28 mouse cellular contexts compared by ENCODE assay signal in the genomic region with DNA sequence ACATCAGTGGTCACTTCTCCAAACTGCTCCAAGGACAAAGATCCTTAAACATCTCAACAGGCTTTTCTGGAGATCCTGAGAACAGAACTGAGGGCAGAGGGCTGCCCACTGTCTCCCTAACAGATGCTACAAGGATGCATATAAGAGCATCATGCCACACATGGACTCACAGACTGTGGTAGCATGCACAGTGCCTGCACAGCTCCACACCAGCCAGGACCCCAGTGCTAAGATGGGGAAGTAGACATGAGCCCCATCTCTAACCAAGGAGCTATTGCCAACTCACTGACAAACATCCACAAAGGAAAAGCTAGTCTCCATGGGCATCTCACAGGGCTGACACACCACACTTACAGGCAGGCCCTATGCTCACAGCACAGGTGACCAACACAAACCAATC. TPM values are rescaled to one million over a fixed set of nuclear protein-coding genes. Genes with fewer than 3 reads are reported as not detected.
A peak's percentile ranks its signal among the peaks of the same experiment; 100 is the strongest.
DNase-seq lines count a peak whose midpoint lies in the region; ATAC-seq lines count a peak whose summit lies in the region.
"Had no signal": no experiment of that assay in that cellular context is flagged by ENCODE, and none has a peak within 500 bp of the region (broad histone marks: within the 10 kb centered on the region; RNA-seq: fewer than 3 reads in every experiment).

No protein-coding gene starts in this region.

- ATAC-seq in erythroid progenitor cell, adult 5-6 weeks (replicated peaks; ENCODE audit: low FRiP score, poor library complexity, severe bottlenecking): 0 out of 2 replicates have a peak, but pooled peaks have one; percentile 18
- 0 out of 2 replicates have a peak, but pooled peaks have one; percentile 17 for ATAC-seq in monocyte, adult 5-6 weeks (replicated peaks; ENCODE audit: insufficient number of reproducible peaks, low FRiP score, low TSS enrichment, poor library complexity, severe bottlenecking)
- no peak for ATAC-seq in midbrain, embryonic 11.5 days (ENCODE audit: low FRiP score)
- ATAC-seq: activated CD4-positive, CD25-positive, alpha-beta regulatory T cell, adult 4 months; forebrain, embryonic 15.5 days had no signal

- no peak overlapping the region for H3K4me2 ChIP-seq in midbrain, embryonic 11.5 days
- H3K4me2 ChIP-seq: forebrain, embryonic 12.5 days; forebrain, embryonic 15.5 days; heart, embryonic 13.5 days; hindbrain, embryonic 12.5 days; hindbrain, embryonic 15.5 days had no signal

- no peaks in the 10 kb centered on the region for H3K9me3 ChIP-seq in midbrain, embryonic 11.5 days (ENCODE audit: control insufficient read depth, low read length)
- H3K9me3 ChIP-seq: forebrain, embryonic 12.5 days; forebrain, embryonic 15.5 days; G1E; heart, embryonic 10.5 days; heart, embryonic 13.5 days; hindbrain, embryonic 12.5 days; hindbrain, embryonic 15.5 days had no signal

- no peak overlapping the region for H3K4me3 ChIP-seq in midbrain, embryonic 11.5 days (ENCODE audit: low read depth, low read length)
- H3K4me3 ChIP-seq: forebrain, embryonic 12.5 days; forebrain, embryonic 15.5 days; gastrocnemius, adult 2 months; heart, adult 2 months; heart, embryonic 10.5 days; heart, embryonic 13.5 days; hindbrain, embryonic 12.5 days; hindbrain, embryonic 15.5 days had no signal

- H3K4me1 ChIP-seq in midbrain, embryonic 11.5 days (ENCODE audit: control insufficient read depth, insufficient read depth, low read length): no peaks in the 10 kb centered on the region
- H3K4me1 ChIP-seq: forebrain, embryonic 12.5 days; forebrain, embryonic 15.5 days; heart, embryonic 10.5 days; heart, embryonic 13.5 days; hindbrain, embryonic 12.5 days; hindbrain, embryonic 15.5 days had no signal

- no peaks in the 10 kb centered on the region for H3K27me3 ChIP-seq in midbrain, embryonic 11.5 days (ENCODE audit: control insufficient read depth, insufficient read depth, low read length)
- H3K27me3 ChIP-seq: CH12.LX; forebrain, embryonic 12.5 days; forebrain, embryonic 15.5 days; heart, embryonic 13.5 days; hindbrain, embryonic 12.5 days; hindbrain, embryonic 15.5 days had no signal

- intact Hi-C loops in heart, postnatal 14 days (cut with DNase I): no loop called here

- H3K36me3 ChIP-seq in midbrain, embryonic 11.5 days (ENCODE audit: control insufficient read depth, insufficient read depth, low read length): peaks cover 10% of the 10 kb centered on the region

- peak; percentile 79 for DNase-seq in heart, adult 11 months
- DNase-seq in heart, postnatal 14 days: no peak
- DNase-seq in MEL-GATA-1-ER (ENCODE audit: extremely low read depth, low read depth): peak; percentile 63
- no peak for DNase-seq in gastrocnemius, postnatal 25 days
- no peak for DNase-seq in spleen, adult 18-20 months
- DNase-seq in midbrain, embryonic 11.5 days (ENCODE audit: low spot score, missing footprints): no peak
- DNase-seq: adrenal gland, adult 8-10 months; adrenal gland, postnatal 25 days; B cell, adult 2 months; cerebellum, adult 11-12 months; cerebellum, adult 8-10 months; cerebellum, postnatal 10 days; cerebellum, postnatal 36 days; gastrocnemius, adult 2 months; gastrocnemius, postnatal 14 days; heart, adult 2 months had no signal

- H3K27ac ChIP-seq in midbrain, embryonic 11.5 days (ENCODE audit: low read depth, low read length): no peak overlapping the region
- H3K27ac ChIP-seq: forebrain, embryonic 12.5 days; forebrain, embryonic 15.5 days; gastrocnemius, adult 2 months; heart, adult 2 months; heart, embryonic 10.5 days; heart, embryonic 13.5 days; hindbrain, embryonic 12.5 days; hindbrain, embryonic 15.5 days had no signal

- H3K9ac ChIP-seq in midbrain, embryonic 11.5 days (ENCODE audit: low read length): no peak overlapping the region
- H3K9ac ChIP-seq: forebrain, embryonic 12.5 days; forebrain, embryonic 15.5 days; heart, embryonic 13.5 days; hindbrain, embryonic 12.5 days; hindbrain, embryonic 15.5 days had no signal

RNA-seq across cellular contexts. Expression of a gene that starts 38.1 kb away (rescaled TPM):
- total RNA-seq in heart, postnatal 14 days (2021): 10 to 100 TPM; 56.1 to 59.6 TPM
- total RNA-seq in erythroid progenitor cell, adult 5-6 weeks (2015; ENCODE audit: low replicate concordance): 21.6 and 40.7 TPM in 2 replicates
- total RNA-seq in erythroid progenitor cell, adult 5-6 weeks (2017; ENCODE audit: low replicate concordance): 60.1 and 74.4 TPM in 2 replicates
- total RNA-seq in monocyte, adult 5-6 weeks (2017): 152 to 252 TPM (median 234 TPM) in 3 replicates
- 10 to 100 TPM; 69.4 to 71.0 TPM for total RNA-seq in gastrocnemius, postnatal 25 days (2021)
- 47.6 and 49.6 TPM in 2 replicates for polyA plus RNA-seq in midbrain, embryonic 11.5 days (2014; fragmentation: Nextera tagmentation; extraction: Ambion mirVana)

RNA-seq across cellular contexts. Expression of a gene that starts 54.8 kb away (rescaled TPM):
- under 1 TPM in 1 of 2 experiments, not detected in 1; 0.15 TPM for total RNA-seq in heart, postnatal 14 days (2021)
- not detected in 2 replicates for total RNA-seq in erythroid progenitor cell, adult 5-6 weeks (2015; ENCODE audit: low replicate concordance)
- total RNA-seq in erythroid progenitor cell, adult 5-6 weeks (2017; ENCODE audit: low replicate concordance): not detected in 2 replicates
- not detected in 3 replicates for total RNA-seq in monocyte, adult 5-6 weeks (2017)
- total RNA-seq in gastrocnemius, postnatal 25 days (2021): not detected
- polyA plus RNA-seq in midbrain, embryonic 11.5 days (2014; fragmentation: Nextera tagmentation; extraction: Ambion mirVana): 0.04 and 0.07 TPM in 2 replicates
- total RNA-seq: CH12.LX; gastrocnemius, adult 2 months; gastrocnemius, postnatal 14 days; hematopoietic stem cell, adult 5-6 weeks had no signal
- polyA plus RNA-seq: activated CD4-positive, CD25-positive, alpha-beta regulatory T cell, adult 4 months; forebrain, embryonic 15.5 days; G1E; hindbrain, embryonic 12.5 days; hindbrain, embryonic 15.5 days had no signal

Comparison
In these comparisons a context has a peak if more than half of its experiments do, and no peak if none do; other contexts are left out.
1. DNase-seq: peak in heart, adult 11 months (single experiment) and MEL-GATA-1-ER (single experiment); none in heart, postnatal 14 days (0 of 2), gastrocnemius, postnatal 25 days (single experiment), spleen, adult 18-20 months (0 of 2) and midbrain, embryonic 11.5 days (single experiment).